Mouse (Mus musculus) forebrain, embryonic 10.5 days (tissue): Measurements from ENCODE around the gene Acad8. TPM values are rescaled to one million over a fixed set of nuclear protein-coding genes. Genes with fewer than 3 reads are reported as not detected.

Source experiments
- polyA plus RNA-seq: library from polyadenylated mRNA; unstranded; fragments of >200 nt; fragmentation: Nextera tagmentation; extraction: Ambion mirVana; gene quantifications from 2 replicates; pipeline ENCODE4 v1.2.1, GENCODE M21; 2016

The Acad8 gene
- polyA plus RNA-seq, 1 experiment from 2014 or later: 44.2 TPM

Other genes starting within 250 kb of the Acad8 start
- gene Glb1l2, start 193.1 kb downstream of the Acad8 start, polyA plus RNA-seq: 5.7 and 7.3 TPM in 2 replicates
- gene Glb1l3, start 138.7 kb downstream of the Acad8 start, polyA plus RNA-seq: not detected in 2 replicates
- not detected in 2 replicates for gene Gm1110, start 76.5 kb downstream of the Acad8 start, polyA plus RNA-seq
- gene Thyn1, start 144 bp upstream of the Acad8 start, polyA plus RNA-seq: 173 and 183 TPM in 2 replicates
- gene Vps26b, start 30.5 kb upstream of the Acad8 start, polyA plus RNA-seq: 35.8 and 36.2 TPM in 2 replicates
- gene Ncapd3, start 30.6 kb upstream of the Acad8 start, polyA plus RNA-seq: 38.7 and 40.7 TPM in 2 replicates
- 146 and 150 TPM in 2 replicates for gene Jam3, start 155.9 kb upstream of the Acad8 start, polyA plus RNA-seq